Mouse (Mus musculus) CH12.LX (cell line): Measurements from ENCODE around the gene Cds2.

Experiments used
- GABPA ChIP-seq: IDR thresholded peaks from 2 replicates; pipeline ENCODE4 v1.6.1; 2012; ENCODE audit warnings: low read depth, low read length, improper control_type of control experiment, inconsistent platforms; ENCODE audit not compliant: insufficient replicate concordance
- MXI1 ChIP-seq: IDR thresholded peaks from 2 replicates; pipeline ENCODE4 v1.6.1; 2011; ENCODE audit warnings: mild to moderate bottlenecking, low read depth, low read length, improper control_type of control experiment

GRCm38 (mm10) chr2:132275527-132275926 is 12.6 kb downstream of the Cds2 start:
- TF ChIP-seq GABPA (no peak), MXI1 (no peak)
